16 mouse cellular contexts compared by ENCODE assay signal in genomic region chr3:81919681-81920080, GRCm38 (mm10). TPM values are rescaled to one million over a fixed set of nuclear protein-coding genes. Genes with fewer than 3 reads are reported as not detected.
"Had no signal": no experiment of that assay in that cellular context is flagged by ENCODE, and none has a peak within 500 bp of the region (broad histone marks: within the 10 kb centered on the region; RNA-seq: fewer than 3 reads in every experiment).

No protein-coding gene starts in this region.

- H3K27me3 ChIP-seq: kidney, embryonic 15.5 days; liver, embryonic 13.5 days; midbrain, embryonic 12.5 days; midbrain, embryonic 15.5 days; neural tube, embryonic 12.5 days; neural tube, embryonic 15.5 days; stomach, embryonic 15.5 days had no signal

- H3K4me3 ChIP-seq: kidney, embryonic 15.5 days; liver, embryonic 13.5 days; midbrain, embryonic 12.5 days; midbrain, embryonic 15.5 days; neural tube, embryonic 12.5 days; neural tube, embryonic 15.5 days; stomach, embryonic 15.5 days had no signal

- H3K9ac ChIP-seq: kidney, embryonic 15.5 days; liver, embryonic 13.5 days; midbrain, embryonic 12.5 days; midbrain, embryonic 15.5 days; neural tube, embryonic 12.5 days; neural tube, embryonic 15.5 days; stomach, embryonic 15.5 days had no signal

- ATAC-seq: midbrain, embryonic 15.5 days had no signal

- DNase-seq: kidney, adult 8-10 months; kidney, postnatal 10 days; kidney, postnatal 36 days; liver, embryonic 13.5 days; lung, adult 2 months; right cerebral cortex, postnatal 25 days; spleen, adult 18-20 months; thymus, postnatal 36 days had no signal

- H3K27ac ChIP-seq: kidney, embryonic 15.5 days; liver, embryonic 13.5 days; macrophage; midbrain, embryonic 12.5 days; midbrain, embryonic 15.5 days; neural tube, embryonic 12.5 days; neural tube, embryonic 15.5 days; stomach, embryonic 15.5 days had no signal

- H3K36me3 ChIP-seq: kidney, embryonic 15.5 days; liver, embryonic 13.5 days; midbrain, embryonic 12.5 days; midbrain, embryonic 15.5 days; neural tube, embryonic 12.5 days; neural tube, embryonic 15.5 days; stomach, embryonic 15.5 days had no signal

- H3K4me2 ChIP-seq: kidney, embryonic 15.5 days; liver, embryonic 13.5 days; midbrain, embryonic 12.5 days; midbrain, embryonic 15.5 days; neural tube, embryonic 12.5 days; neural tube, embryonic 15.5 days; stomach, embryonic 15.5 days had no signal

- H3K4me1 ChIP-seq: kidney, embryonic 15.5 days; liver, embryonic 13.5 days; neural tube, embryonic 12.5 days; stomach, embryonic 15.5 days had no signal

- H3K9me3 ChIP-seq: kidney, embryonic 15.5 days; liver, embryonic 13.5 days; midbrain, embryonic 12.5 days; midbrain, embryonic 15.5 days; neural tube, embryonic 12.5 days; neural tube, embryonic 15.5 days; stomach, embryonic 15.5 days had no signal

RNA-seq across cellular contexts. Expression of gene Tdo2, which starts 56.3 kb away (rescaled TPM):
- total RNA-seq: megakaryocyte, adult 5-6 weeks had no signal
- polyA plus RNA-seq: macrophage; midbrain, embryonic 12.5 days; midbrain, embryonic 15.5 days had no signal
